Mouse (Mus musculus): Measurements from ENCODE around the gene Pcsk2.

GRCm38 (mm10) chr2:143839458-143839857 is 293.5 kb downstream of the Pcsk2 start:
- TF ChIP-seq POLR2A (IDR thresholded peaks at IDR 0.05; ENCODE audit: low read depth, low read length) (no peak), CTCF (IDR thresholded peaks at IDR 0.05; ENCODE audit: extremely low read depth, insufficient read depth, insufficient read length, insufficient replicate concordance) (no peak)
